Mouse (Mus musculus) right cerebral cortex, adult 2 months (tissue): ENCODE data around the gene Slc35f1.
"Not testable (repeated sequence)": the region's sequence is repeated elsewhere in the genome, so short reads cannot be mapped to it uniquely, and the experiment has no call there.

Experiments
- DNase-seq, 2 experiments: peaks; one replicate each; pipeline ENCODE4 v3.0.0; 2021 to 2022; ENCODE audit warnings: low spot score in 2 of 2

The Slc35f1 gene

DNA sequence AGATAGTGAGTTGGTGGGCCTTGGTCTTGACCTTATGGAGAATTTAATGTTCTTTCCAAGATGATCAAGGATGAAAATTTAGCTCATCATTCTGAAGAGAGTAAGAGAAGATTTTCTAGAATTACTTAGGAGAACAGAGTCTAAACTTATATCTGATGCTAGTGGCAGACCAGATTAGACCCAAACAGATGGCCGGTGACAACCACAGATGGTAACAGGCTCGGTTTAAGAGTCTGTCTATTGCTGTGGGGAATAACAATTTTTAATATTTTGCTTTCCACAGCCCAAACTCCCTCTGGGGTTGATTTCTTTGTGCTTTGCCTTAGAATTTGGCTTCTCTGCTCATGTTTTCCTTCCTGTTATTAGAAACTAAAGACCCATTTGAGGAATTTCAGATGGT lies 96.7 kb downstream of the Slc35f1 start:
- DNase-seq: peak; percentile 75 to 76

DNA sequence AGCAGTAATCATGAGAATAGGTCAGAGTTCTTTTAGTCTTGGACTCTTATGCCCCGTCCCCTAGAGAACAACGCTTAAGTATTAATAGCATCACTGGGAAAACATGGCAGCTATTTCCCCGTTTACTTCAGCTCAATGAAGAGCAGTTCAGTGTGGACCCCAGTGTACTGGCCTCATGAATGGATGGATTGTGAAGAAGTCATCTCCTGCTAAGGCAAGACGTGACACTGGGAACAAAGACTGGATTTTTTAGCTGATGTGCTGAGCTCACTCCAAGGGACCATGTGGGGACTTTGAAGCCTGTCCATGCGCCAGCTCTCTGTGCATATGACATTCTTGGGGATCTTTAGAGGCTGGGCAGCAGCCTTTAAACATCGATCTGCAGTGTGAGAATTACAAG lies 101.2 kb downstream of the Slc35f1 start:
- no peak for DNase-seq

DNA sequence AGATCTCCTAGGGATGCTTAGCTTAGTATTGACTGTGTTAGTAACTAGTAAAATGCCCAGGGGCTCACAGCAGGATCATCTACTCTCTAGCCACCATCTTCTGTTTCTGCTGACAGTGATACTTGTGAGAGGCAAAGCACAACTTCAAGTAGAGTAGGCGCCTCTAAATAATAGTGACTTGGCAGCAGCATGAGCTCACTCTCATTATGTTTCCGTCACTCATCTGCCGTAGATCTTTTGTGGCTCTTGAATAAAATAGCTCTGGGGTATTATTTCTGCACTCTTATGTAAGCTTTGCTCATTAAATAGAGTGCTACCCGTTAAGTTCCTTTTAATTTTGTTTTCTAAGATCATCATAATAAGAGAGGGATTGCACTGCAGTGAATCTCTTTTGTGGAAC lies 107.1 kb downstream of the Slc35f1 start:
- DNase-seq: no peak

DNA sequence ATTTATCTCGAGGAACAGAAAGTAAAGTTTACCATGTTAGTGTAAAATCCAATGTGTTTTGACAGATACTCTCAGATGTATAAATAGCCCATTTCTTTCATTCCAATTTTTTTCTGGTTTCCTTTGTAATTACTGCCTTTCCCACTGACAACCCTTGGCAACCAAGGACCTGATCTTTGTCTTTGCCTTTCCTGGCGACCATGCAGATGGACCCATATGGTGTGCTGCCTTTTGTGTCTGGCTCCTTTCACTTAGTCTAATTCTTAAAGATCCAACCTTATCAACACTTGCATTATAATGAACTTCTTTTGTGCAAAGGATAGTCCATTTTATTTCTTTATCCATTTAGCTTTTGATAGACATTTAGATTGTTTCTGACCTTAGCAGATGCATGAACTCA lies 117.5 kb downstream of the Slc35f1 start:
- DNase-seq: no peak

DNA sequence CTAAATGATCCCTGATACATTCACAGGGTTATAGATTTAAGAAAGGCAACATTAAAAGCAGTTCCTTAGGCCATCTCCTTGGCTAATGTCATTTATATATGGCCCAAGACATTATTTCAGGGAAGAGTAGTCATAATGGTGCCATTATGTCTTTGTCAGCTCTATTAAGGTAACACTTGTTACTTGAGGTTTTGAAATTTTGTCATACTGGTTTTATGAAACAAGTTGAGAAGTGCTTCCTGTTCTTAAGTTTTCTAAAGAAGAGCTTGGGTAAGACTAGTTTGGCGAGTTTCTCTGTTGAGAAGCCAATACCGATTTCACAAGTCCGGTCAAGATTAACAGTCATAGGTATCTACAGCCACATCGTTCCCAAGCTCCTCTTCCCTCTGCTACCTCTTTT lies 122.5 kb downstream of the Slc35f1 start:
- no peak for DNase-seq

DNA sequence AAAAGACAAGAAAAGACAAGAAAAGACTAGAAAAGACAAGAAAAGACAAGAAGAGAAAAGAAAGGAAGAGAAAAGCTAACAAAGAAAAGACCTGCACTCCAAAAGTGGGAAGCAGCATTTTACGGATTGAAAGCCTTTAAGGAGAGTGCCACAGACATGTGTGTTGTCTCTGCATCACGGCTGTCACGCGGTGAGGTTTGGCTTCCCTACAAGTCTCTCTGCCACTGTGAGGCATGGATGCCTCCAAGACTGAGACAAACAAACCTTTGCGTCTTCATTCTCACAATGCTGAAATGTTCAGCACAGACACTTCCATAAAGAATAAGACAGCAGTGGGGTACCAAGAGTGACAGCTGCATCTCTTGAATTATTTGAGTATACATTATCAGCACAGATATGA lies 124.0 kb downstream of the Slc35f1 start:
- DNase-seq: no peak

DNA sequence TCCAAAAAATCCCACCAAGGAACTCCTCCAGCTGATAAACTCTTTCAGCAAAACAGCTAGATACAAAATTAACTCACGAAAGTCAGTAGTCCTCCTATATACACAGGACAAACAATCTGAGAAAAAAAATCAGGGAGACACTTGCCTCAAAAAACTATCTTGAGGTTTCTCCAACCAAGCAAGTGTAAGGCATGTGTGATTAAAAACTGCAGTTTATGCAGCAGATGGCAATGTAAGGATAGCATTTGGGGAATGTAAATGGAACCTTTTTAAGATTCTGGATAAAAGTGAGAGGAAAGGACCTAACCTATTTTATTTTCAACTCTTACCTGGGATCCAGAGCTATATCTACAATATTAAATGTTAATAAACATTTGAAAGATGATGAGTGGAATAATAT lies 129.3 kb downstream of the Slc35f1 start:
- DNase-seq: no peak

DNA sequence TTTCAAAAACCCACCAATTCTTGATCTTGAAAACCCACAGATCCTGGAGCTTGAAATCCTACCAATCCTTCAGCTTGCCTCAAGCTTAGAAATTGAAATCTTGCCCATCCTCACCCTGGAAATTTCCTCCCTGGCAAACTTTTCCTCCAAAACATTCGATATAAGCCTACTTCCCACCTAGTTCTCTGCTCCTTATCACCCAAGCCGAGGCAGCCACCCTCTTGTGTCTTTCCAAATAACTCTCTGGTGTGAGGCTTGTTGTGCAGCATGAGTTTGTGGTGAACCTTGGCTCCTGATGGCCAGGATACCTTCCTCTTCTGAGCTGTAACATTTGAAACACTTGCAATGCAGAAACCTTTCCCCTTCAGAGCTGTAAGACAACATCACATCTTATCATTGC lies 132.6 kb downstream of the Slc35f1 start:
- DNase-seq: no peak

DNA sequence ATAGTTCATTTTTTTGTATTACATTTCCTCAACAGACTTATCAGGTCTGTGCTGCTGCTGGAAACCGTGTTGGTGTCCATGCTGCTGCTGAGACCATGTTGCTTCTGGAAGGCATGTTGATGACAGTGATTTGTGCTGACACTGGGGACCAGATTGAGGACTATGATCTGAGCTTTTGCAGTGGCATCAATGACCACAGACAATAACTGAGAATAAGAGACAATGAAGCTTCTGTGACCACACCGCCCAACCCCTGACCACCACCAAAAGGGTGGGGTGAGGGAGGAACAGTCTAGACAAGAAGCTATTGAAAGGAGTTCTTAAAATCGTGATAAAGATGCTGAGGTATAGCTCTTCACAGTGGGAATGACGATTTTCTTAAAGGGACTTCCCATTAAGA lies 135.4 kb downstream of the Slc35f1 start:
- no peak for DNase-seq

DNA sequence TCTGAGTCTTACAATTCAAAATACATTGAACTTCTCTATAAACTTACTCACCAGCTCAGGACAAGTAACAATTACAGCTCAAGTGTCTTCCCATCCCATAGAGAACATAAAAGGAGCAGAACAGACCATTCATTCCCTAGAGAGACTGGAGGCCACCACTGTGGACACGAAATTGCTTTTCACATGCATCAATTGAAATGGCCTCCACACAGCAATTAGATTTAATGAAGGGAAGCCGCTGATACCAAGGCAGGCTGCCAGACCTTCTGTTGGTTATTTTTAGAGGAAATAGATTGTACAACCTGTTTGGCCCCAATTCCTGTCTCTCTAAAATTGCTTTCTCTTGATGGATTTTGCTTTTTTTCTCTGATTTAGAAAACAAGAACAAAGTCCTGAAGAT lies 150.5 kb downstream of the Slc35f1 start:
- DNase-seq: no peak

DNA sequence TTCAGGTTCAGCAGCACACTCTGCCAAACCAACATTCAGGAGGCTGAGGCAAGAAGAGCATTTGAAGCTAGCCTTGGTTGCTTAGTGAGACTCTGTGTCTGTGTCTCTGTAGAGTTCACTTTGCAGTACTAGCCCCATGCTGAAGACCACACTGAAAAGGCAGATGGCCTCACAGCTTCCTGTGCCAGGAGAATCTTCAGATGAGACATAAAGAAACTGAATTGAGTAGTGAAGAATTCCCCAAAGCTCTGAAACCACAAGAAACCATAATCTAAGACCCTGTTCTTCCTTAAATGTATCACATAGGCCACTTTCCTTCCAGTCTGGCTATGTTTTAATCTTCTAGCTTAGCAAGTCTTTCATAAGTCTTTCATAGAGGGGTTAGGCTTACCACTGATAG lies 161.7 kb downstream of the Slc35f1 start:
- no peak for DNase-seq

DNA sequence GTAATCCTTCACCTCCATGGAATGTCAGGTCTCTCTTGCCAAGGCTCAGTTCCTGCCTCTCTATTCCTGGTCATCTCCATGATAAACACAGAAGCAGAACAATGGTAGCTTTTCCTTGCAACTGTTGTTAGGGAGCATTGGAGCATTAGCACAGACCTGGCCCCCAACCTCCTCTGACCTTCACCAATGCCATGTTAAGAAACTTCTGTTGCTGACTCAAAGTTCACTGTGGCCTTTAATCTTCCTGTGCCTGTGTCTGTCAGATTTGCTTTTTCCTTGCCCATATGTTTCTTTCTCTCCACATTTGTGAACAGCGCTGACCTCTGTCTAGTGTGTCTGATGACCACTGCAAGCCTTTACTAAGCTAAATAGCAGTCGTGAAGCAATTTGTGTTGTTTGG lies 170.5 kb downstream of the Slc35f1 start:
- no peak for DNase-seq

DNA sequence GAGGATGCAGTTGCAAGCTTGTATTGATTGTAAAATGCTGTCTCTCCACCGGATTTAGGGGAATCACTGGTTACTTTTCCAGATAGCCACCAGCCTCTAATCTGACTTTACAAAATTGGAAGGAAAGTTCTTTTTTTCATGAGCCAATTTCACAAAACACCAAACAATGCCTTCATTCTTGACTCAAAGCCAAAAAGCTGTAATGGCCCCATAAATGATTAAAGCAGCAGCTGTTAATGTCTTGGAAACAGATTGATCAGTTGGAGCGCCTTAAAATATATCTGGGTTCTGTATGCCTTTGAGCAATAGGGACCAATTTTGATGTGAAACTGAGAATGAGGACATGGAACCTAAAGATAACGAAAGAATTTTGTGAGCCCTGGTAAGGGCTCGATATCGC lies 174.6 kb downstream of the Slc35f1 start:
- DNase-seq: no peak

DNA sequence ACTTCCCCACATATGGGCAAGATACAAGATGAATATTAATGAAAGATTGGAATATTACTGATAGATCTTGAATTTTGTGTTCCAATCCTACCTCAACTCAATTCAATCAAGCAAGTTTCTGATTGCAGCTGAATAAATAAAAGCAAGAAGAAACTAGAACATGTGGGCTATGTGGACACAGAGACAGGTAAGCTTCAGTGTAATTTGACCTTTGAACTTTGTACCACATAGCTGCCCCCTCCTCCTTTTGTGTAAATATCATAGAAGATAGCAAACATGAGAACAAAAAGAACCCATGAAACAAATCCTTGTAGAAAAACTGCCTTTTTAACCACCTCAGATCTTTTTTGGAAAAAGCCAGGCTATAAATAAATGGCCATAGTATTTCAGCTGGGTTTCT lies 180.8 kb downstream of the Slc35f1 start:
- no peak for DNase-seq

DNA sequence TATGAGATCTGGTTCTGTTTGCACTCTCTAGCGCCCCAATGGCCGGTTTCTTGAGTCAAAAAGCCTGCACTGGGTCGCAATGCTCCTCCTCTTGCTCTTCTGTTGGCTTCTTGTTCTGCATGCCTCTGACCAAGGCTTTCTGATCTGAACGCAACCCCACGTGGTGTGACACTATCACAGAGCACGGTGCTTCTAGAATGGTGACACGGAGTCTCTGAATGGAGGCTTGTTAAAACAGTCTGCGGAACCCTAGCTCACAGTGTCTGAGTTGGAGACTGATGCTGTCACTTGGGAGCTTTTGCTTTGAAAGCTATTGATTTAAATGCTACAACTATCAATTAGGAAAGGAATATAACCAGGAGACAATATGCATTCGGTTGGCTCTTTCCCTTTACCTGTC lies 183.8 kb downstream of the Slc35f1 start:
- no peak for DNase-seq

DNA sequence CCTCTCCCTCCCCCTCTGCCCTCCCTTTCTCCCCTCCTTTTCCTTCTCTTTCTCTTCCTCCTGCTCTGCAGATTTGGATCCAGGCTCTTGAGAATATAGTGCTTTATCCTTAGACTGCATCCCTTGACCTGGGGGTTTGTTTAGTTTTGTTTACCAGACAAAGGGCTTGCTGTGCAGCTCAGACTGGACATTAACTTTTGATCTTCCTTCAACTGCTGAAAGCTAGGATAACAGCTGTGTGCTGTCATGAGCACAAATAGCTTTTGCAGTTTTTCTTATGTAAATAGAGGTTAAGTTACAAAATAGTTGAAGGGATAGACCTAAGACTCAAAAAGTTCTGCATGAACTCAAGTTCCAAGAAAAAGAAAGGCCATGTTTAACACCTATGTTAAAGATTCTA lies 184.4 kb downstream of the Slc35f1 start:
- DNase-seq: no peak

DNA sequence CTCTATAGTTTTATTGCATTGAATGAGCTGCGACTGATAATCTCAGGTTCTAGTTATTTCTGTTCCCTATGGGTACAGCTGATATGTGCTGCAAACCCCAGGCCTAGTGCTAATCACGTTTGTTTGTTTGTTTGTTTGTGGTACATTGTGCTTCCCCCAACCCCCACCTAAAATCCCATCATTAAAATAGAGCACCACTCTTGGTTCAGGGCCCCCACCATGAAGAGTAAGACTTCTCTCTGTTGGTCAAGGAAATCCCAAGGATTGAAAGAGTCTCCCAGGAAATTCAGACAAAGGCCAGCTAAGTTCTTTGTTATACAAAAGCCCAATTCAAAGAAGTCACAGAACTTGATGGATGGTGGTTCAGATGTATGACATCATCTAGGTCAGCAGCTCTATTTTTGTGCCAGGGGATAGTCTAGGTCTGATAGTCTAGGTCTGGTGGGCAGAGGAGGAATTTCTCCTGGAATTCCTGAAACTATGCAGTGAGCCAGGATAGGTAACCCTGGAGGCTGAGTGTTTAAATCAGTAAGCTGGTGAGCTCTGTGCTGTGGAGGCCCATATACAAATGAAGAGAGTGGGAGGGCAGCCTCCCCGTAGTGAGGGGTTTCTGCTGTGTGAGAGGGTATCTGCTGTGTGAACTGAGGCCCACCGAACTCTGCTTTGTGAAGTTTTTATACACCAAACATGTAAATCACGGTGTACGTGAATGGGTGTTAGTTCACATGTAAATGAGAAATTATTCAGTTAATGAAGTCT lies 187.1 kb downstream of the Slc35f1 start:
- no peak for DNase-seq

DNA sequence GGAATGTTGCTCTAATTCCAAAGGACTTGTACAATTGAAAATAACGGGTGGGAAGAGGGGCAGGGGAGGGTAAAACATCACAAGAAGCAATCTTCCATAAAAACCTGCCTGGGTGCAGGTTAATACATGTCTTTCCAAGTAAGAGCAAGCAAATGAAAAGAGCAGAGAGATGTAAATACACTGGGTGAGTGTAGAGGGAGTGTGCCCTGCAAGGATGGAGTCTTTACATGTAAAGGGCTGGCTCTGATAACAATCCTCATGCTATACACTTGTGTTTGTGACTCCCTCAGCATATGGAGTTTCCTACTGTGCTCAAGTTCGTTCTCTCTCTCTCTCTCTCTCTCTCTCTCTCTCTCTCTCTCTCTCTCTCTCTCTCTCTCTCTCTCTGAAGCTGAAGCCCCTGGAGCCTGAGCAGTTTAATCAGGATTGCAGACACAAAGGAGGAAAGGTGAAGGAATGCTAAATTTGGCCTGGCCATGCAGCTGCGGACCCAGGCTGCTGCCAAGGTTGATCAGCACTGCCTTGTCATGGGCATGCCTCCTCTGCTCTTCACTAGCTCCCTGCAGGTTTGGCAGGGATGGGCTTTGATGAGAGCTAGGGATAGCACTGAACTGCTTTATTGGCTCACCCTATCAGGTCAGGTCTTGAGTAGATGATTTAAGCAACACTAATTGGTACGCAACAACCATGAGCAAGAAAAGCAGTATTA lies 187.9 kb downstream of the Slc35f1 start:
- no peak for DNase-seq

DNA sequence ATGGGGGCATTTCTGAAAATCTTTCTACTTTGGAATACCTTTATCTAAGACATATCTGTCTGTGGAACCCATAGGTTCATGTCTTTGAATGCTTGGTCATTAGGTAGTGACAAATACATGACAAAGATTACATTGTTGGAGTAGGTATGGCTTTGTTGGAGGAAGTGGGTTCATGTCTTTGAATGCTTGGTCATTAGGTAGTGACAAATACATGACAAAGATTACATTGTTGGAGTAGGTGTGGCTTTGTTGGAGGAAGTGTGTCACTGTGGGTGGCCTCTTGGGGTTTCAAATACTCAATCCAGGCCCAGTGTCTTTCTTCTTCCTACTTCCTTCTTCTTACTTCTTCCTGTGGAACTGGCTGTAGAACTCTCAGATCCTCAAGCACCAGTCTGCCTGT lies 206.4 kb downstream of the Slc35f1 start:
- not testable (repeated sequence) for DNase-seq

DNA sequence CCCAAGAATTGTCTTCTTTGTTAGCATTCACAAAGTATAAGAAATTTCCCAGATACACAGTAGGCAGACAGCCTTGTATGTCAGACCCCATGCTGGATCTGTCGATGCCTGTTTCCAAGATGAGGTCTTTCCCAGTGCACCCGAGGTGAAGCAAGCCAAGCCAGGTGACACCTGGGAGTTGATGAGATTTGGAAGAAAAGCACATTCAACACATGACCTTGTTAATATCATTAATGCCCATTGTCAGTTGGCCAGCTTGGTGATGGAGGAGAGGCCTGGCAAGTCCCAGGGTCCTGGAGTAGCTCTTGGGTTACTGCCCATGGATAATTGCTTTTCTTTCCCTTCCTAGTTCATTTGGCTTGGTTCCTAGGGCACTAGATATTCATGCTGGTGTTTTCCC lies 214.6 kb downstream of the Slc35f1 start:
- DNase-seq: no peak

DNA sequence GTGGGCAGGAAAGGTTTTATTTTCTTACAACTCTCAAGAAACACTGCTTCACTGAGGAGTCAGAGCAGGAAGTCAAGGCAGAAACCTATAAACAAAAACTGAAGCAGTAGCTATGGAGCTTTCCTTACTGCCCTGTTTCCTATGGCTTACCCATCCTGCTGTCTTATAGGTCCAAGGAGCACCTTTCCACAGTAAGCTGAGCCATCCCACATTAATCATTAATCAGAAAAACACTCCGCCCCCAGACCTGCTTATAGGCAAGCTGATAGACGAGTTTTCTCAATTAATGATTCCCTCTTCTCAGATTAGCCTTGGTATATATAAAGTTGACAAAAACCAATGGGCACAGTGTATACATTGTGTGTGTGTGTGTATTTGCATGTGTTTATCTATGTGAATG lies 221.4 kb downstream of the Slc35f1 start:
- DNase-seq: no peak

DNA sequence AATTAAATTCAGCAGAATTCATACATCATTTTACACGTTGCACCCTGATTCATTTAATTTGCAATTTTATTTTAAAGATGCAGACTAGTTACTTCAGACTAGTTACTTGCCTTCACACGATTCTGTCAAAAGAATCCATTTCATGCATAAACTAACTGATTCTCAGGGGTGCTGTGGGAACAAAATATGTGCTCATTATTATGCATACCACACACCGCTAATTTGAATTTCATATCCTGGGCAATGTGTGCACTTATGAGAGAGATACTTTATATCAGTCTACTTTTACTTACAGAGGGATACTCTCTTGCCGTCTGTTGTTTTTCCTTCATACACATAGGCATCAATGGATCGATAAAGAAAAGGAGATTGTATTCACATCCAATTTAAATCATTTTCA lies 228.4 kb downstream of the Slc35f1 start:
- DNase-seq: no peak

DNA sequence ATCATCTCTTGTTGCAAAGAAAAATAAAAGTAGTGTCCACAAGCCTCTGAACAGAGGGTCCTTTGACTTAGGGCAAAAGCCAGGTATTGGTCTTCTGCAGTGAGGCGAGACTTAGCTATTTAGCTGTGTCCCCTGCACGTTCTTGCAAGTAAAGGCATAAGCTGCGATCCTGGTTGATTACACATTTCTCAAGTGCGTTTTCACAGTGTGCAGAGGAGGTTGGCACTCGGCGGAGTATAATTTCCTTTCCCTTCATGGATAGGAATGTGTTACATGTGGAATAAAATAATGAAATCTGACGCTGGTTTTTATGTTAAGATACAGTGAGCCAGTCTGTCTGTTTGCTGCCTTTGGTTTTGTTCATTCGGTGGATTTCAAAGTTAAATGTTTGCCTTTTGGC lies 232.8 kb downstream of the Slc35f1 start:
- peak; percentile 35 to 40 for DNase-seq

DNA sequence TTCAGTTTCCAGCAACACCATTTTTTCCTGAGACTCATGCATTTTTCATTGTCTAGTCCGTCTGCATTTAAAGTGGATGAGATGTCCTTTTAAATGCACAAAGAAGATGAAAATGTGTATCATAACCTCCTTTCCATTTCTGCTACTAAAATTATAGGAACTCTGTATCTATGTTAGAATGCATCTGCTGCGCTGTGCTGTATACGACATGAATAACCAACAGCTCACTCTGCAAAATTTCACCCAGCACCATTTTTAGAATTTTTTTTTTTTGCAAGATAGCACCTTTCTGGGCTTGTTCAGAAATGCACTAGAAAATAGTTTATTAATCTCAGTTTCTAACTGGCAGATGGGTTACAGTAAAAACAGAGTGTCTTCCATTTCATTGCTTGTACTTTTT lies 236.0 kb downstream of the Slc35f1 start:
- DNase-seq: no peak
